Mouse (Mus musculus) ovary, postnatal 36 days (tissue): ENCODE data around the gene Ell2.

Experiments
- DNase-seq: peaks from one replicate; pipeline ENCODE4 v3.0.0; 2022; ENCODE audit warnings: low spot score, mixed read lengths

Ell2 gene

DNA sequence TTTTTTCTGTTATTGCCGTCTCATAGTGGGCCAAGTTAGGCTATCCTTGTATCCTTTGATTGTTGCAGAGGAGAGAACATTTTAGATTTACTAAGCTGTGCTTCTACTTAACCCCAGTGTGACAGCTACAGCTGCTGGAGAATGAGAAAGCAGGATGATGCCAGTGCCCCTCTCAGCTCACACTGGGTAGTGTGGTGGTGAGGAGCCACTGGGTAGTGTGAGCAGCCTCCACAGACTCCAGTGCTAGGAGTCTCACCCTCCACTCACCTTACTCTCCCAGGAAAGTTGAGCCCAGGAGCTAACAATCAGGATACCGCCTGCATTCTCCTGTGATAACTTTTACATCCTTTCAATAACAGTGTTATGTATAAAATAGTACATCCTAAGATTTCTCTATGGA, 60.4 kb downstream of the Ell2 start:
- no peak for DNase-seq

DNA sequence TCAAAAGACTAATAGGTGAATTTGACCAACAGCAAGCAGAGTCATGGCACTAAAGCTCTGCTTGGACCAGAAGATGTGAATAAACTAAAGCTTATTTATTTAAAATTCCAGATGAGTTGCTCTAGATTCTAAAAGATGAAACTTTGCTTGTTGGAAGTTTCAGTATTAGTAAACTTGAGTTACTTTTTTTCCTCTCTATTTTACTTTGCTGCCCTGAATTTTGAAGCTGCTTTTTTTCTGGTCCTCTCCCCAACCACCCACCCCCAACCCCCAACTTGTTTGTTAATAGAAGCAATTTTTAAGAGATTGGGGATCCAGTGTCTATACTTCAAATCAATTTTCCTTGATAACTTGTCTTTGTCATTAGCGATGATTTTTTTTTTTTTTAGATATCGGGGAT, 64.2 kb downstream of the Ell2 start:
- no peak for DNase-seq

DNA sequence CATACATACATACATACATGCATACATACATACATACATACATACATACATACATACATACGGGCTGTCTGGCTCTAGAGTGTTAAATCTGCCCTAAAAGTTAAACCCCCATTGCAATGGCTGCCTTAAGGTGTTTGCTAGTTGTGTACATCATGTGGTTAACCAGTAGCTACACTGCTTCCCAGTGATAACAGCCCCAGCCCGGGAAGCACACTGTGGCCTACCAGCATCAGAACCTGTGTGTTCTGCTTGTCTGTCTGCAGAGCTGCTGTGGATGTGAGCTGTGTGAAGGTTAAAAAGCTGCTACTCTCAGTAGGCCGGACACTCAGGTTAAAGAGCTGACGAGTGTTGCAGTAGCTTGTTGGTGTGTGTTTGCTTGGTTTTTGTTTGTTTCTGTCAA, 64.8 kb downstream of the Ell2 start:
- no peak for DNase-seq

DNA sequence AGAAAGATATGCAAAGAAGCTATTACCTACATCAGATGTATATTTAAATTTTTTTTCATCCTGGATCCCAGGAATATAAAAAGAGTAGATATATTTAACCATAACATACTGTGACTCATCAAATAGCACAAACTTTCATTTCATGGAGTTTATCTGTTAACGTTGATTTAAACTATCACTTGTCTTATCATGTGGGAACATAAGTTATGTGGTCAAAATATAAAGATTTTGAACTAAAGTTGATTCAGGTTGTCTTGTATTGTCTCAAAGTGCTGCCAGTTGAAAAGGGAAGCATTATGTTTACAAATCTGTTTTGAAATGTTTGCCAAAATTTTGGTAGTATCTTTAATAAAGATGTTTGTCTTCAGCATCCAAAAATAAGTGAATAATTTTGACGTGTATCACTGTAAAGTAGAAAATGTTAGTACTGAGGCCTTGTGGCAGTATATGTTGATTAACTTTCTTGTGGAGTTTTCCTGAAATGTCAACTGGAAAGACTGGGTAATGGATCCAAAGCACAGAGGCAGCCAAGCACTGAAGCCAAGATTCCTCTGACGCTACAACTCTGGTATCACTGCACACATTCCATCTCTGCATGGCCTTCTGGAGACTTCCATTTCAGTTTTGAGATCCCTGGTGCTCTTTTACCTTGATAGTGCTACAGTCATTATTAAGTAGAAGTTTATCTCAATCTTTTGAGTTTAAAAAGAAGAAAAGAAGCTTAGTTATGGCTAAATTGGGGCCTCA, 65.6 kb downstream of the Ell2 start:
- DNase-seq = no peak

DNA sequence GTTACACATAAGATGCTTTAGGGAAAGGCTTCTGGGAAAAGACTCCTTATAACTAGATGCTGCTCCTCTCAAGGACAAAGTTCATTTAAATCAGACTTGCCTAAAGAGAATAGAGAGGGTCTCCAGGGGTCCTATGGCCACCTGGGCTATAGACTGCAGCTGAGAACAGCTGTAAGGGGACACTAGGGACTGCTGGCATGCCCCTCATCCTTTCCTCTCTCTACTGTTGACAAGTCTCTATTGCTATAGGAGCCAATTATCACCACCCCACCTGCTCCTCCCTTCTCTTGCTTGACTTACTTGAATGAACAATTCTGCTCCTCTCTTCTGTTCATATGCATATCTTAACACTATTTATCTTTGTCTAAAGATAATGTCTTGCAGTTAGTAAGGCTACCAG, 69.4 kb downstream of the Ell2 start:
- DNase-seq = no peak

DNA sequence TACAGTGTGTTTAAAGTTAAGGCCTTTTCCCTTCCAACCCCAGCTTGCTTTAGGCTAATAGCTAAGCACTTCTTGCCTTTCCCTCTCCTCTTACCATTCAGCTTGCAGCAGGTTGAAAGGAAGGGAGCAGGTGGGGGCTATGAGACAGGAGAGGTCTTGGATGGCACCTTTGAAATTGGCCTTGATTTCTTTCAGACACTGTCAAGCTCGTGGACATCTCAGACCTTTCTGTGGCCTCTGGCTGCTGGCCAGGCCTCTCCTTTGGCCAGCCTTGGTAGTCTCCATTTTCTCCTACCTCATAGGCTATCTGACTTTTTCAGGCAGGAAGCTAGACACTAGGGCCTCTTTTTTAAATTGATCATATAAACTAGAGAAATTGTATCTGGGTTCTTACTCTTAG, 70.1 kb downstream of the Ell2 start:
- no peak for DNase-seq

DNA sequence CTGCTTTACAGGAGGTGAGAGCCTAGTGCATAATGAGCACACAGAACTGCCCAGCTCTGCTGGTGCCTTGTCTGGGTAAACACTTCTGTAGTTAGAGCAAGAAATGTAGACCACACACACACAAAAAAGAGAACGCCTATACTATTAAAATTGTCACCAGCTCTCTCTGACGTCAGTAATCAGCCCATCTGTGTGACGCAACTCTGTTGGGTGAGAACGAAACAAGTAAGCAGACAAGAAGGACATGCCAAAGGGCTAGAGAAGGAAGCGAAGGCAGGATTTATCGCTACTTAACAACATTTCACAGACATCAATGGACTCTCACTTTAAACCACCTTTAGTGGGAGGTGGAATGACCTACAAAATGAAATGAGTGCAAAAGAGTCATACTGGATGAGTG, 71.6 kb downstream of the Ell2 start:
- no peak for DNase-seq

DNA sequence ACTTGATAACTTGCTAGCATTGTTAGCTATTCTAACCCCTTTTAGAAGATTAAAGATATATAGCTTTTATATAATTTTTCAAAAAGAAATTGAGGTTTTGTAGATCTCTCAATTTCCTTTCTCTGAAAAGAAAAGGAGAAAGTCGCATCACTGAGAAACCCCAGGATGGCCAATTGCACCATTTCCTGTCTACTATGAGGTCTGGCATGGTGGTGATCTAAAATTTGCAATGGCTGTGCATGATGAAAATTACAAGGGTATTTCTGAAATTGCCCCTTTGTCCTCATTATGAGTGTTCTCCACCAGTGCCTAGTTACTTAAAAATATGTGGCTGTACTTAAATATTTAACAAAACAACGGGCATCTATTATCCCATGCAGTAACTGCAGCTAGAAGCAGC, 72.6 kb downstream of the Ell2 start:
- DNase-seq = no peak

DNA sequence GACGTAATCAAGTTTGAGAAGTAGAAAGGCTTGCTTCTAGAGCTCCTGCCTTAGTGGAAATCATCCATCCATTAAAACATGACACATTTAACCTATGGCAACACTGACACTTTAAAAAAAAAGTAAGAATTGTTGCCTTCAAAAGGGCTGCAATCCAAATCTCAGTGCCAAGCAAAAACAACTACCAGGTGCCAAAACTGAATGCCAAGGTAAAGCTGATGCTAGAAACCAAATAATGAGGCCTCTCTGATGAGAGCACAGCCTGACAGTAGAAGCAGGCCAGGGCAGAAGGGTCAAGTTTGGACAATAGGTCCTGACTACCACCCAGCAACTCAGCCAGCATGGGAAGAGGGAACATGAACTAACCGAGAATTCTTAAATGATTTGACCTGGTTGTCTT, 73.5 kb downstream of the Ell2 start:
- no peak for DNase-seq

DNA sequence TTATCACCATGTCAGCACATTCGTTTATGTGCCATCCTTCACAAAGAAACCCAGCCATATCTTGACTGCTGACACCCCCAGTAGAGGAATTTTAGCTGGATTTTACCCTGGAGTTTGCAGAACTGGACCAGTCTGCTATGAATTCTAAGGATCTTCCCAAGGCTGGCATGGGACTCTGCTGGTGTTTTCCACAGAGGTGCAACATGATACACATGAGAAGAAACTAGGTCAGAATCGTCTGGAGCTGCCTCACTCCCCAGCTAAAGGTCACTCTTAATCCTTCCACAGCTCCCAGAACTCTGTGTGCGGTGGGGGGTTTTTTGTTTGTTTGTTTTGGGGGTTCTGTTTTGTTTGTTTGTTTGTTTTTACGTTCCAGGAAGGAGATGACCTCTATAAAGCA, 79.2 kb downstream of the Ell2 start:
- DNase-seq = no peak

DNA sequence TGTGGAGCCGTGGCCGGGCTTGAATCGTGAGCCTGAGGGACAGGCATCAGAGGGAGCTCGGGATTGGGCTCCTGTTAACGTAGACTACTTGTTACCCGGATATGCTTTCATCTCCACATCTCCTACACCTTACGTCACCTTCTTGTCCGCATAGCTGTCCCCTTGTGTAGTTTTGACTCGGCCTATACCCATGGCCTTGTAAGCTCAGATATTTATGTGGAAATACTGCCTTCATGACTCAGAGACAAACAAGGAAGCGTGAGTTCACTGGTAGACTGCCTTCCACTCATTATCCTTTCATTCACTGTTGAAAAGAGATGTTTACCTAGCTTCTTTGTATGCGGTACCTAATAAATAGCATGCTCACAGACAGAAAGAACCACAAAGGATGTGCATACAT, 79.7 kb downstream of the Ell2 start:
- DNase-seq = no peak

DNA sequence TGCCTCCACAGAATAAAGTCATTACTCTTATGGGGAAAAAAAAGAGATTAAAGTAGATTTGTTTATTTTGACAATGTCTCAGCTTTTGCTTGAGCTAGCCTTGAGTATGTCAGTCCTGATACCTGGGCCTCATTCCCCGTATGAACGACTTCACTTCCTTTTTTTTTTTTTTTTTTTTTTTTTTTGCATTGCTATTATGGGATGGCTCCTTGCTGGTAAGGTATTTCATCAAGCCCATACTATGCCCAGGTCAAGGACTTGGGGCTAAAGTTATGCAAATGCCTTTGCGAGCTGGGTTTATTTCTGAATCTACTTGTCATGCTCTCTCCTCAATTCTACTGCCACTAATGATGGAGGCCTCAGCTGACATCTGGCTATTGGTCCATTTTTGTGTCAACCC, 80.8 kb downstream of the Ell2 start:
- no peak for DNase-seq

DNA sequence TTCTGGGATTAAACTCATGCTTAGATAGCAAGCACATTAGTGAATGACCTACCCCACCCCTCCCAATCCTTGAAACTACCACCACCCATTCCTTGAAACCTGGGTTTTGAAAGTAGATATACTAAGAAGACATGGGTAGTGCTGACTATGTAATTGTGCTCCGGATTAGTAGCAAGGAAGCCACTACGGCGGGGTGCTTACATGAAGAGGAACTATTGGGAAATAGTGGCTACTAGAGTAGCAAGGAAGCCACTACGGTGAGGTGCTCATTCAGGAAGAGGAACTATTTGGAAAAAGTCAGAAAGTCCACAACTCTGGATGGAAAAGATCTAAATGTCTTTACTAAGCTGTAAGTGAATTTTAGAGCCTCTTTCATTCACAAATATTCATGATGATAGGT, 81.6 kb downstream of the Ell2 start:
- no peak for DNase-seq

DNA sequence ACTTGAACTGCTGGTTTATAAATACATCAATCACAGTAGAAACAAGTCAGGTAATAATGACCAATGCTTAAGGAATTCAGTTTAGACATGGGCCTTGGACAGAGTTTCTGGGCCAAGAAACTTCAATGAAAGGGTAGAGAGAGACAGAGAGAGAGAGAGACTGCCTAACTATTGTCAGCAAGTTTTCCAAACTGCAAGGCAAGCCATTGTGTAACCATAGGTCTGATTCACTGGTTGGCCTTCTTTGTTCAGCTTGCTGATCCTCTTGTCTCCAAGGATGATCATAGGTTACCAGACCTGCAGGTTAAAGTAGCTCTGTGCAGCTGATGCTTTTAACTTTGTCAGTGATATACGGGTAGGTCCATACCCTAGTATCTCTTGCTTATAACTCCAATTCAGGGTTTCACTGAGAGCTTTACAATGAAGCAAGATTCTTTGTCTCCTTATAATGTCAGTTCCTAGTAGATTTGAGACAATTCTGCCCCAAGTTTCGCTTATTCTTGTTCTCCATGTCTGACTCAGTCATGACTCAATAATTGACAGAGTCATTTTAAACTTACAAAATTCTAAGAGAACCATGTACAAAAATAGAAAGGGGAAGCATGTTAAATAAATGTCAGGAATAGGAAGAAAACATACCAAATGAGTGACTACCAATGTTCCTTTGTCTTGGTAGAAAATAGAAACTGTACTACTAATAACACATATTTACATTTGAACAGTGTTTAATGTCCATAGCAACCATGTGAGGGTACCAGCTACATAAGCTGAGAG, 82.7 kb downstream of the Ell2 start:
- no peak for DNase-seq

DNA sequence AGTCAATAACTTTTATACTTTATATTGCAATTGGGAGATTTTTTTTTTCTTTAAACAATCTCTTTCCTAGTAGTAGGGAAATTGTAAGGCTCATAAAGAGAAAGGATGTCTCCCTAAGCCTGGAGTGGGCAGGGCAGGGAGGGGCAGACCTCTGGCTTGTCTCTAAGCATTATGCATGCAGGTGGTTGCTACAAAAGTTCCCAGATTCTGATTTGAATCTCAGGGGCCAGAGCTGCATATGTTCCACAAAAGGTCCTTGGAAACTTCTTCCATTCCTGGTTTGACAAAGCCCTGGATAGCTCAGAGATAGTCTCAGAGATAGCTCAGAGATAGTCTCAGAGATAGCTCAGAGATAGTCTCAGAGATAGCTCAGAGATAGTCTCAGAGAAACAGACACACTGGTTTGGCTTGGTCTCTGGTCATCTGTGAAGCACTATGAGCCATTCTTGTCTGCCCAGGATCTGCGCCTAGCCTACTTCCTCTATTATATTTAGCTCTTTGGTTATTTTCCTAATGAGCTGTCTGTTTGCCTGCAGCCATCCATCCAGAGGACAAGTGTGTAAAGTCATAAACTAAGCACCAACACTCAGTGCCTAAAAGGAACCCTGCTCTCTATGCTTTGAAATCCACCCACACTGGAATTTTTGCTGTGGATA, 84.1 kb downstream of the Ell2 start:
- no peak for DNase-seq

DNA sequence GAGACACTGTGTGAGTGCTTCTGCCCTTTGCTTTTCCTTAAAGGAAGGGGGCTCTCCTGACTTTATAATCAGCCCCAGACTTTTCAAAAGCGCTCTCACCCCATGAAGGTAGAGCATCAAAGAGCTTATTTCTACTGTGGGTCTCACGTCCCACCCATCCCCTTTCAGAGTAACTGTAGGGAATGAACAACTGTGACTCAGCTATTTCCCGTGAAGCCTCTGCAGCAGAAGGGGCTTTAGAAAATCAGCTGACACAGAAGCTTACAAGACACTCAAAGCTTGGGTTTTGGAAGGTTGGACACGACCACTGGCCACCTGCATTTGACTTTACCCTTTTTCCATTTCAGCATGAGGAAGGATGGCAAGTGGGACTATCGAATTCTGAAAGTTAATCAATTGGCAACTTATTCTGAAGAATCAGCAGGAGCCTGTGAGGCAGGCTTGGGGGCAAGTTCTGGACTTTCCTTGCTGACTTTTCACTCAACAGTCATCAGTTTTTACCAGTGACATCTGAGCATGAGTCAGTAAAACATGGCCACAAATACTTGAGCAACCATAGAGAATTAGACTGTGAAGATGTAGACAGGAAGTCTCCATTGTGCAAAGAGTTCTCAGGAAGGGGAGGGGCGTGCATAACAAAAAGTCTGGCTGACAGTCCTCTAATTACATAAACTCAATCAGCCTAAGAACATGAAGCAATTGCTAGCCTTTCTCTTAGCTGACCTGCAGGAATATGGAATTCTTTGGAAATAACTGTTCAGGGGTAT, 87.5 kb downstream of the Ell2 start:
- no peak for DNase-seq

DNA sequence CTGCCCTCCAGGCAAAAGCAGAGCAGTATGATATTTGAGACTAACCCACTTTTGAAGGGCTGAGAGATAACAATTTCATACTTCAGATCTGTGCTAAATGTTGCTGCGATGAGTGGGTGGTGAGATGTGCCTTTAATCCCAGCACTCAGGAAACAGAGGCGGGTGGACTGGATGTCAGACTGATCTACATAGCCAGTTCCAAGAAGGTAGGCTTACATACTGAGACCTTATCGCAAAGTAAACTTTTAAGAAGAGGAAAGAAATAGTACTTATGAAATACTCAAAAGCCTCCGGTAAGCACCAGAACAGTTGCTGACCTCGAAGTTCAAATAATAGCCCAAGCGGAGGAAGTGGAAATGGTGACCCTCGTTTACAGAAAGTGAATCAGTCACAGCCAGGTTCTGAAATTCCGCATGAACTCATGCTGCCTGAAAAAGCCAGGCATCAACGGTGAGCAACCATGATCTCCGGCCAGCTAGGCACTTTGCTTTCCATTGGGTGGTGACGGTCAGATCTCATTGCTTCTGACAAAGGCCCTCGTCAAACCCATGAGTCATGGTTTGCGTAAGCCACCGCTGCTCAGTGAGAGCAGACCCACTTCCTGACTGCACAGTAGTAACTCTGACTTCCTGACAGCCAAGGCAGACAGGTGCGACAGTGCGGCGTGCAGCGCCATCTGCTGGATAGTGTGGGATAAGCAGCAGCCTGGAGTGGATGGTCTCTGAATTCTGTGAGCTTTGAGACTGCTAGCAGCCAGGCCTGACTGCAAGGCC, 91.0 kb downstream of the Ell2 start:
- peak; percentile 89 for DNase-seq

DNA sequence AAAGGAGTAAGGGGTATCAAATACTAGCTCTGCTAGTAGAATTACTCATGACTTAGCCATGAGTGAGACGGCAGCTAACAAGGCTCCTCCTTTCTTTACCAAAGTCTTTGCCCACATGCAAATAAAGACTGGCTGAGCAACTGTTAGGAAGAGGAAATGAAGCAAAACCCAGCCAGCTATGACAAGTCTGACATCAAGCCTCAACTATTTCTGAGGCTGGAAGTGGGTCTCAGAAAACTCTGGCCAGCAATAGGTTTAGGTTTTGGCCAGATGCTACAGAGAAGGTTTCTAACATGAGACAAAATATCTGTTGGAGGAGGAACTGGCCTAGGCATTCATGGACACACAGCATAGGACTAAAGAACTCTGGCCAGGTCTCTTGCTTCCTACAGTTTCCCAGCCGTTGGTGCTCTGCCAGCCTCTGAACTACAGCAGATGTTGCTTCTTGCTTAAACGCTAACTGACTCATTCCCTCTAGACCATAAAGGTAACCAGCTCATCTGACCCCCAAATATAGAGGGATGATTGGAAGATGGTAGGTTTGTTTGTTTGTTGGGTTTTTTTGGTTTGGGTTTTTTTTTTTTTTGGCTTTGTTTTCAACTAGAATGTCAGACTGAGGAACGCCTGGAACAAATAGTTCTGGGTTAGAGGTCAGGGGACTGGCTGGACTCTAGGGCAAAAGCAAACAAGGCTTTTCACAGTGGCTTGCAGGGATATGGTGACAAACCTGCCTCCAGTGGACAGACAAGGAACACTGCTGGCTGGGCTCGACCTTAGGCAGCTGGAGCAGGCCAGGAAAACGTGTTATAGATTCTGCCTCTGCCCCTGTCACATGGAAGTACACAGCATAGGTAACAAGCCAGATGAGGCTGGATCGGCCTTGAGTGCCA, 92.1 kb downstream of the Ell2 start:
- no peak for DNase-seq

DNA sequence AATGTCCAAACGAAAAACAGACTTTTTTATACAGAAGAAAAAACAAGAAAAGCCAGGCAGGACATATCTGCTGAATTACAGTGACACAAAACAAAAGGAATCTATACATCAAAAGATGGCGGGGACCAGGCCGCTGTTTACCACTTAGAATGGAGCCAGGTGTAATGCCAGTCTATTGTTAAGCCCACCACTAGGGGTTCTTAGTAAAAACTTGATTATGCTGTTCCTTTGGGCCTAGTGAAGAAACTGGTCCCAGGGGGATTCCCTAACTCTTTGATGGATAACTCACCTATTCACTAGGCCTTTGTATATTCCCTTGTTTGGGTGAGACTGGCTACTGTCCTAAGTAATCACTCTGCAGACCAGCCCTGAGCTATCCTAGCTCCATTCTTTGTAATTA, 92.9 kb downstream of the Ell2 start:
- DNase-seq = no peak

DNA sequence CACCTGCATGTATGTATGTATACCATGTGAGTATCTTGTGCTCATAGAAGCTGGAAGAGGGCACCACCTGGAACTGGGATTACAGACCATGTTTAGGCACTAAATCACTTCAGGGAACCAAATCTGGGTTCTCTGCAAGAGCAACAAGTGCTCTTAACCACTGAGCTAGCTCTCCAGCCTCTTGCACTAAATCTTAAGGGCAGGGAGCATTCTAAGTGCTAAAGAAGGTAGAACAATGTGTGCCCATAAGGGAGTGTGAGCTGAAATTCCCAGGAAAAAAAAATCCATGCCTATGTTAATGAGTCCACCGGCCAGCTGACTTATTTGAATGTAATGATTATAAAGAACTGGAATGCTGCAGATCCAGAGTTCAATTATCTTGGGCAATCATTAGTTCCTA, 101.4 kb downstream of the Ell2 start:
- no peak for DNase-seq

DNA sequence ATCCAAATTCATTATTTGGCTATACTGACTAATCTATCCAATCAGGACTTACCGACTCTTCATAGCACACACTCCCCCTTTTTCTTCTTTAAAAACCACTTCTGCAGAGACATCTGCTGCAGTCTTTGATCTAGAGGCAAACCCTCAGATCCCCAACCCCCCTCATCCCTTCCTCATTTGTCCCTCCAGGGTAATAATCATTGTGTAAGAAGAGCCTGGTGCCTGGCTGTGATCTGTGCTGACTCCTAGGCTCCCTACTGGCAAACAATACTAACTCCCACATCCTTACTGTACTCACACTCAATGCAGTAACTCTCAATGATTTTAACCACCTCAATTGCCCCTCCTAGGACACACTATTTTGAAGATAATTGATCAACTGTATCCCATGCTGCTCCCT, 103.4 kb downstream of the Ell2 start:
- no peak for DNase-seq
